Mouse (Mus musculus) forebrain, embryonic 16.5 days (tissue): ENCODE data around the gene Krtap13-1. TPM values are rescaled to one million over a fixed set of nuclear protein-coding genes. Genes with fewer than 3 reads are reported as not detected.

Experiments used
- polyA plus RNA-seq: library from polyadenylated mRNA; unstranded; fragments of >200 nt; fragmentation: Nextera tagmentation; extraction: Ambion mirVana; gene quantifications from 2 replicates; pipeline ENCODE4 v1.2.1, GENCODE M21; 2015

The Krtap13-1 gene
- polyA plus RNA-seq, 1 experiment from 2014 or later: not detected

Other genes starting within 250 kb of the Krtap13-1 start
- gene Cldn17, start 221.9 kb upstream of the Krtap13-1 start, polyA plus RNA-seq: not detected in 2 replicates
- gene Cldn8, start 165.7 kb upstream of the Krtap13-1 start, polyA plus RNA-seq: 0.36 TPM in 1 of 2 replicates, not detected in the other
- gene Krtap24-1, start 116.6 kb upstream of the Krtap13-1 start, polyA plus RNA-seq: not detected in 2 replicates
- gene 2310079G19Rik, start 101.2 kb upstream of the Krtap13-1 start, polyA plus RNA-seq: not detected in 2 replicates
- gene Krtap26-1, start 81.1 kb upstream of the Krtap13-1 start, polyA plus RNA-seq: not detected in 2 replicates
- not detected in 2 replicates for gene Krtap27-1, start 57.2 kb upstream of the Krtap13-1 start, polyA plus RNA-seq
- gene 2310061N02Rik, start 20.9 kb upstream of the Krtap13-1 start, polyA plus RNA-seq: not detected in 2 replicates
- gene Krtap13, start 22.8 kb downstream of the Krtap13-1 start, polyA plus RNA-seq: not detected in 2 replicates
- gene 2310034C09Rik, start 30.0 kb downstream of the Krtap13-1 start, polyA plus RNA-seq: 0.45 TPM in 1 of 2 replicates, not detected in the other
- not detected in 2 replicates for gene 2310057N15Rik, start 45.3 kb downstream of the Krtap13-1 start, polyA plus RNA-seq
- not detected in 2 replicates for gene Gm5965, start 49.0 kb downstream of the Krtap13-1 start, polyA plus RNA-seq
- gene Gm20741, start 83.4 kb downstream of the Krtap13-1 start, polyA plus RNA-seq: not detected in 2 replicates
- gene Krtap15, start 91.4 kb downstream of the Krtap13-1 start, polyA plus RNA-seq: not detected in 2 replicates
- gene Krtap14, start 97.3 kb downstream of the Krtap13-1 start, polyA plus RNA-seq: not detected in 2 replicates
- gene Krtap19-1, start 140.5 kb downstream of the Krtap13-1 start, polyA plus RNA-seq: not detected in 2 replicates
- gene Krtap19-2, start 145.4 kb downstream of the Krtap13-1 start, polyA plus RNA-seq: not detected in 2 replicates
- gene Krtap19-3, start 149.2 kb downstream of the Krtap13-1 start, polyA plus RNA-seq: not detected in 2 replicates
- not detected in 2 replicates for gene Krtap19-4, start 156.2 kb downstream of the Krtap13-1 start, polyA plus RNA-seq
- not detected in 2 replicates for gene Krtap19-5, start 167.6 kb downstream of the Krtap13-1 start, polyA plus RNA-seq
- not detected in 2 replicates for gene Krtap19-9b, start 203.4 kb downstream of the Krtap13-1 start, polyA plus RNA-seq
- not detected in 2 replicates for gene Krtap16-3, start 234.0 kb downstream of the Krtap13-1 start, polyA plus RNA-seq